Mouse (Mus musculus) bone marrow macrophage, adult 2 months (primary cell): ENCODE data around the gene Vmn1r14.

ENCODE experiments used
- CTCF ChIP-seq: IDR thresholded peaks from 2 replicates; pipeline ENCODE4 v1.5.1; 2012; ENCODE audit warnings: low read depth, mild to moderate bottlenecking, low read length, moderate library complexity
- POLR2A ChIP-seq: IDR thresholded peaks from 2 replicates; pipeline ENCODE4 v1.6.1; 2012; ENCODE audit warnings: mild to moderate bottlenecking, low read depth, low read length, borderline replicate concordance

DNA sequence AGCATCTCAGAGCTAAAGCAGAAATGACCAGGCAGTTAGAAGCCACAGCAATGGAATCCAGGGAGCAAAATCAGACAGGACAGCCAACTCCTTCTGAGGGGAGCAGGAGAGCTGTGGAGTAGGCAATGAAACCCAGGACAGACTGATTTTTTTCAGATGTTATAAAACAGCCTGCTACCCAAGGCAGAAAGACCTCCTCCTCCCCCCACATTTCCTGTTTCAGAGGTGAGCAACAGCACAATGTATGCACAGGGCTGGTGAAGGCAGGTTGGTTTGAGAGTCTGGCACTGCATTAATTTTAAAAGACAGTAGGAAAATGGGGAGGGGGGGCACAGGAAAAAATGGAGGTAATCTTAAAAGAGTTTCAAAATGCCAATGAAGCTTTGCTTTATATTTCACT is 41.0 kb downstream of the Vmn1r14 start:
- TF ChIP-seq CTCF (no peak), POLR2A (no peak)
